Mouse (Mus musculus) cortical plate, adult 2 months (tissue): Measurements from ENCODE around the gene Caskin1.

Experiments
- CTCF ChIP-seq: fragments of 200-500 bp; IDR thresholded peaks from 2 replicates; pipeline ENCODE4 v1.5.1; 2011; ENCODE audit warnings: mild to moderate bottlenecking, control low read depth, low read length; ENCODE audit not compliant: insufficient read depth; ENCODE audit errors: extremely low read depth
- POLR2A ChIP-seq: fragments of 200-500 bp; IDR thresholded peaks from 2 replicates; pipeline ENCODE4 v1.6.1; 2011; ENCODE audit warnings: mild to moderate bottlenecking, low read length, control low read depth; ENCODE audit not compliant: insufficient read depth; ENCODE audit errors: extremely low read depth

- peak; percentile 63; the same call in 1 of the 2 replicates for TF ChIP-seq POLR2A
- TF ChIP-seq CTCF = no peak
These were observed 13.8 kb upstream of the Caskin1 start for GRCm38 (mm10) chr17:24474557-24474956.
